ENCODE assay signal across 12 mouse cellular contexts in genomic region chr6:55131301-55131700, GRCm38 (mm10). TPM values are rescaled to one million over a fixed set of nuclear protein-coding genes. Genes with fewer than 3 reads are reported as not detected.
"Had no signal": no experiment of that assay in that cellular context is flagged by ENCODE, and none has a peak within 500 bp of the region (broad histone marks: within the 10 kb centered on the region; RNA-seq: fewer than 3 reads in every experiment).

No protein-coding gene starts in this region.

- H3K27me3 ChIP-seq: liver, embryonic 15.5 days; midbrain, embryonic 13.5 days had no signal

- H3K9ac ChIP-seq: liver, embryonic 15.5 days; midbrain, embryonic 13.5 days had no signal

- H3K4me1 ChIP-seq: liver, embryonic 15.5 days; midbrain, embryonic 13.5 days had no signal

- H3K4me3 ChIP-seq: left cerebral cortex, adult 2 months; limb, embryonic 10.5 days; liver, embryonic 15.5 days; midbrain, embryonic 13.5 days had no signal

- ATAC-seq: midbrain, embryonic 13.5 days had no signal

- DNase-seq: kidney, postnatal 25 days; right cerebral cortex, postnatal 14 days; thymus, postnatal 4 days had no signal

- H3K4me2 ChIP-seq: liver, embryonic 11.5 days; liver, embryonic 15.5 days; midbrain, embryonic 13.5 days had no signal

- H3K36me3 ChIP-seq: limb, embryonic 10.5 days; liver, embryonic 15.5 days; midbrain, embryonic 13.5 days had no signal

- H3K27ac ChIP-seq: left cerebral cortex, adult 2 months; limb, embryonic 10.5 days; liver, embryonic 15.5 days; midbrain, embryonic 13.5 days had no signal

- H3K9me3 ChIP-seq: limb, embryonic 10.5 days; liver, embryonic 15.5 days; midbrain, embryonic 13.5 days had no signal

RNA-seq across cellular contexts. Expression of gene Crhr2, which starts 1.5 kb away (rescaled TPM):
- total RNA-seq: megakaryocyte progenitor cell, adult 5-6 weeks had no signal

RNA-seq across cellular contexts. Expression of gene Inmt, which starts 43.5 kb away (rescaled TPM):
- total RNA-seq: left cerebral cortex, postnatal 14 days; megakaryocyte progenitor cell, adult 5-6 weeks; midbrain, postnatal 0 days had no signal
- polyA plus RNA-seq: midbrain, embryonic 13.5 days; midbrain, postnatal 0 days; neural tube, embryonic 14.5 days had no signal
